Mouse (Mus musculus) neural tube, embryonic 15.5 days (tissue): ENCODE data around the gene Vdac1. TPM values are rescaled to one million over a fixed set of nuclear protein-coding genes. Genes with fewer than 3 reads are reported as not detected.

Experiments used
- ATAC-seq: fragments of 200-750 bp; cut with Nextera tagmentation; 2 replicates; pipeline ENCODE4 v1.8.0; 2017; ENCODE audit warnings: mild to moderate bottlenecking, moderate TSS enrichment, moderate library complexity; ENCODE audit not compliant: low FRiP score
- H3K27ac ChIP-seq: fragments of 300-500 bp; sonication (generic); replicated peaks from 2 replicates; pipeline ENCODE4 v1.5.1; 2015; ENCODE audit warnings: mild to moderate bottlenecking, inconsistent platforms
- H3K27me3 ChIP-seq: fragments of 300-500 bp; sonication (generic); replicated peaks from 2 replicates; pipeline ENCODE4 v1.6.1; 2015; ENCODE audit warnings: inconsistent platforms
- H3K36me3 ChIP-seq: fragments of 300-500 bp; sonication (generic); 2 replicates; pipeline ENCODE4 v1.6.1; 2015; ENCODE audit warnings: inconsistent platforms
- H3K4me1 ChIP-seq: fragments of 300-500 bp; sonication (generic); 2 replicates; pipeline ENCODE4 v1.6.1; 2015; ENCODE audit warnings: inconsistent platforms
- H3K4me2 ChIP-seq: fragments of 300-500 bp; sonication (generic); 2 replicates; pipeline ENCODE4 v1.6.1; 2015; ENCODE audit warnings: inconsistent platforms, mild to moderate bottlenecking, moderate library complexity
- H3K4me3 ChIP-seq: fragments of 300-500 bp; sonication (generic); replicated peaks from 2 replicates; pipeline ENCODE4 v1.5.1; 2015; ENCODE audit warnings: mild to moderate bottlenecking, inconsistent platforms
- H3K9ac ChIP-seq: fragments of 300-500 bp; sonication (generic); replicated peaks from 2 replicates; pipeline ENCODE4 v1.6.1; 2015; ENCODE audit warnings: mild to moderate bottlenecking, inconsistent platforms
- H3K9me3 ChIP-seq: fragments of 300-500 bp; sonication (generic); replicated peaks from 2 replicates; pipeline ENCODE4 v1.6.1; 2016; ENCODE audit warnings: inconsistent platforms
- WGBS: fragments of 180-500 bp; shearing (Covaris S2); methylation state at CpG from one replicate; pipeline ENCODE4 v1.1.7; 2015; ENCODE audit warnings: mixed read lengths; 5-methylcytosine and 5-hydroxymethylcytosine counted together
- polyA plus RNA-seq: library from polyadenylated mRNA; unstranded; fragments of >200 nt; fragmentation: Nextera tagmentation; extraction: Ambion mirVana; gene quantifications from 2 replicates; pipeline ENCODE4 v1.2.1, GENCODE M21; 2015

Vdac1 gene
- polyA plus RNA-seq, 1 experiment from 2014 or later: 402 TPM

- no peak for ATAC-seq
- Histone ChIP-seq H3K9ac (no peak overlapping the region), H3K27me3 (no peaks in the 10 kb centered on the region), H3K9me3 (no peaks in the 10 kb centered on the region), H3K36me3 (no peaks in the 10 kb centered on the region), H3K4me3 (no peak overlapping the region), H3K4me1 (peaks cover 62% of the 10 kb centered on the region), H3K4me2 (no peak overlapping the region), H3K27ac (no peak overlapping the region)
- 87% methylated on average over 2 of the region's 2 CpGs for WGBS
Measured at GRCm38 (mm10) chr11:52364376-52364775, 3.7 kb downstream of the Vdac1 start.

GRCm38 (mm10) chr11:52365143-52365542 lies 4.5 kb downstream of the Vdac1 start:
- ATAC-seq: no peak

GRCm38 (mm10) chr11:52366358-52366757 lies 5.7 kb downstream of the Vdac1 start:
- WGBS: 92% methylated on average over 5 of the region's 5 CpGs
- no peak for ATAC-seq
- Histone ChIP-seq H3K4me1 (peaks cover 67% of the 10 kb centered on the region), H3K27me3 (no peaks in the 10 kb centered on the region), H3K27ac (no peak overlapping the region), H3K4me3 (no peak overlapping the region), H3K9me3 (no peaks in the 10 kb centered on the region), H3K4me2 (no peak overlapping the region), H3K9ac (no peak overlapping the region), H3K36me3 (no peaks in the 10 kb centered on the region)

More at GRCm38 (mm10) chr11:52365143-52365542, 4.5 kb downstream of the Vdac1 start:
- 95% methylated on average over 1 of the region's 1 CpGs for WGBS
- no peak overlapping the region for H3K4me3 ChIP-seq
- no peaks in the 10 kb centered on the region for H3K27me3 ChIP-seq
- no peak overlapping the region for H3K27ac ChIP-seq
- no peak overlapping the region for H3K4me2 ChIP-seq
- H3K9me3 ChIP-seq: no peaks in the 10 kb centered on the region
- H3K4me1 ChIP-seq: peaks cover 60% of the 10 kb centered on the region
- no peaks in the 10 kb centered on the region for H3K36me3 ChIP-seq
- 0 out of 2 replicates have a peak overlapping the region, but pooled peaks have one; percentile 3 for H3K9ac ChIP-seq

- no peak overlapping the region for H3K27ac ChIP-seq
- 79% methylated on average over 10 of the region's 10 CpGs for WGBS
Measured at GRCm38 (mm10) chr11:52368176-52368985, 7.7 kb downstream of the Vdac1 start.

GRCm38 (mm10) chr11:52369252-52370134 lies 8.8 kb downstream of the Vdac1 start:
- H3K4me1 ChIP-seq: peaks cover 47% of the 10 kb centered on the region
- no peak for ATAC-seq
- no peak overlapping the region for H3K27ac ChIP-seq
- H3K9ac ChIP-seq: no peak overlapping the region
- H3K4me2 ChIP-seq: no peak overlapping the region
- H3K36me3 ChIP-seq: no peaks in the 10 kb centered on the region
- no peaks in the 10 kb centered on the region for H3K9me3 ChIP-seq
- 86% methylated on average over 9 of the region's 9 CpGs for WGBS
- no peaks in the 10 kb centered on the region for H3K27me3 ChIP-seq
- H3K4me3 ChIP-seq: no peak overlapping the region

More at GRCm38 (mm10) chr11:52368176-52368985, 7.7 kb downstream of the Vdac1 start:
- no peak overlapping the region for H3K9ac ChIP-seq
- no peaks in the 10 kb centered on the region for H3K9me3 ChIP-seq
- peaks cover 52% of the 10 kb centered on the region for H3K4me1 ChIP-seq
- ATAC-seq: no peak
- no peaks in the 10 kb centered on the region for H3K27me3 ChIP-seq
- no peak overlapping the region for H3K4me2 ChIP-seq
- no peaks in the 10 kb centered on the region for H3K36me3 ChIP-seq
- H3K4me3 ChIP-seq: no peak overlapping the region

GRCm38 (mm10) chr11:52370135-52370452 lies 9.4 kb downstream of the Vdac1 start:
- H3K27me3 ChIP-seq: no peaks in the 10 kb centered on the region
- H3K9me3 ChIP-seq: no peaks in the 10 kb centered on the region
- H3K9ac ChIP-seq: no peak overlapping the region
- peaks cover 41% of the 10 kb centered on the region for H3K4me1 ChIP-seq
- no peak overlapping the region for H3K4me2 ChIP-seq
- peaks cover 4% of the 10 kb centered on the region for H3K36me3 ChIP-seq
- WGBS: 97% methylated on average over 2 of the region's 2 CpGs
- peak overlapping the region; percentile 45 for H3K27ac ChIP-seq
- ATAC-seq: no peak
- H3K4me3 ChIP-seq: no peak overlapping the region

GRCm38 (mm10) chr11:52370538-52370937 lies 9.9 kb downstream of the Vdac1 start:
- Histone ChIP-seq H3K27ac (peak overlapping the region; percentile 45), H3K36me3 (peaks cover 7% of the 10 kb centered on the region), H3K27me3 (no peaks in the 10 kb centered on the region), H3K9ac (no peak overlapping the region), H3K4me3 (no peak overlapping the region), H3K4me2 (no peak overlapping the region), H3K9me3 (no peaks in the 10 kb centered on the region), H3K4me1 (peaks cover 39% of the 10 kb centered on the region)
- WGBS: 31% methylated on average over 2 of the region's 2 CpGs
- ATAC-seq: peak; percentile 21; the same call in 1 of the 2 replicates

GRCm38 (mm10) chr11:52373841-52374240 lies 13.2 kb downstream of the Vdac1 start:
- Histone ChIP-seq H3K9me3 (no peaks in the 10 kb centered on the region), H3K4me3 (no peak overlapping the region), H3K9ac (no peak overlapping the region), H3K4me2 (no peak overlapping the region), H3K27me3 (no peaks in the 10 kb centered on the region), H3K4me1 (peaks cover 28% of the 10 kb centered on the region), H3K36me3 (peaks cover 38% of the 10 kb centered on the region), H3K27ac (no peak overlapping the region)
- no peak for ATAC-seq
- WGBS: 50% methylated on average over 7 of the region's 7 CpGs

- 57% methylated on average over 6 of the region's 6 CpGs for WGBS
- no peak overlapping the region for H3K4me3 ChIP-seq
- peaks cover 24% of the 10 kb centered on the region for H3K4me1 ChIP-seq
- no peak overlapping the region for H3K27ac ChIP-seq
- ATAC-seq: no peak
- H3K4me2 ChIP-seq: no peak overlapping the region
- peaks cover 42% of the 10 kb centered on the region for H3K36me3 ChIP-seq
- no peak overlapping the region for H3K9ac ChIP-seq
- no peaks in the 10 kb centered on the region for H3K27me3 ChIP-seq
- no peaks in the 10 kb centered on the region for H3K9me3 ChIP-seq
Measured at GRCm38 (mm10) chr11:52374340-52374739, 13.7 kb downstream of the Vdac1 start.

- ATAC-seq: no peak
- H3K27ac ChIP-seq: no peak overlapping the region
- H3K4me1 ChIP-seq: 0 out of 2 replicates have a peak, but pooled peaks cover 6% of the 10 kb centered on the region
- no peak overlapping the region for H3K4me3 ChIP-seq
- no peaks in the 10 kb centered on the region for H3K27me3 ChIP-seq
- H3K4me2 ChIP-seq: no peak overlapping the region
- 95% methylated on average over 4 of the region's 4 CpGs for WGBS
- H3K36me3 ChIP-seq: peaks cover 67% of the 10 kb centered on the region
- H3K9ac ChIP-seq: no peak overlapping the region
- H3K9me3 ChIP-seq: no peaks in the 10 kb centered on the region
Measured at GRCm38 (mm10) chr11:52377579-52377978, 16.9 kb downstream of the Vdac1 start.

GRCm38 (mm10) chr11:52379241-52379640 lies 18.6 kb downstream of the Vdac1 start:
- Histone ChIP-seq H3K4me3 (no peak overlapping the region), H3K9ac (no peak overlapping the region), H3K4me1 (0 out of 2 replicates have a peak, but pooled peaks cover 2% of the 10 kb centered on the region), H3K36me3 (peaks cover 78% of the 10 kb centered on the region), H3K27me3 (no peaks in the 10 kb centered on the region), H3K27ac (no peak overlapping the region), H3K9me3 (no peaks in the 10 kb centered on the region), H3K4me2 (no peak overlapping the region)
- 92% methylated on average over 3 of the region's 3 CpGs for WGBS
- ATAC-seq: no peak
